Mouse (Mus musculus): ENCODE measurements around the gene Ctf1. TPM values are rescaled to one million over a fixed set of nuclear protein-coding genes. Genes with fewer than 3 reads are reported as not detected.

Gene Ctf1
- polyA plus RNA-seq (2012; rRNA removed) = 6.2 and 6.4 TPM in 2 replicates

DNA sequence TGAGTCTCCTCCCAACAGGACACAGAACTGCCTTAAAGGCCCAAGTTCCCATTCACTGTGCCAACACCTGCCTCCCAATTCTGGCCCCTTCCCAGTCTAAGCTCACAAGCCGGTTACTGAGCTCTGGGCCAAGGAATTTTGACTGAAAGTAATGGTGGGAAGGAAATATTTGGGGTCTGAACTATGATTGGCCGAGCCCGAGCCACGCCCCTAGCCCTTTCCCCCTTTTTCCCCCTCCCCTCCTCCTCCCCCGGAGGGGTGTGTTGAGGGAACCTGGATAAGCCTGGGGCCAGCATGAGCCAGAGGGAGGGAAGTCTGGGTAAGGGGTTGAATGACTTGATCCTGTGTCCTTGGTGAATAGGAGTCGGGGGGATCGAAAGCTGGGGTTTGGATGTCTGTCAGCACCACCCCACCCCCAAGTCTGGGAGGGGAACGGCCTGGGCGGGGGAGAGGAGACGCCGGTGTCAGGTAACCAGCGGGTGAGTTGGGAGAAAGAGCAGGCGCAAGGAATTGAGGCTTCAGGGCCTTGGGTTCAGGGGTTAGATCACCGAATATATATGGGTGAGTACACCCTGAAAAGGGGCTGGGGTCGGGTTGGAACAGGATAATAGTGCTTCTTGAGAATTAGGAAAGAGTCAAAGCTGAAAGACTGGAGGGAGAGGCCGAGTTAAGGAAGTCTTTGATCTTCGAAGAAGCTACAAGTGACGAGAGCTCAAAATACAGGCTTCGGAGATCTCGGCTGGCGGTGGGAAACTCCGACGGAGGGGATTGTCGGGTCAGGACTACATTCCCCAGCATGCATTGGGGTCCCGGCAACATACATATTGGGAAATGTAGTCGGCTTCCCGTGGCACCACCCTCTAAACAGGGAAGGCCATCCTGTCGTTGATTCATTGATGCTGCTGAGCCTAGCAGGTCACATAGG lies at the start of gene Ctf1:
TSS of gene Ctf1 (plus strand) at position 276 of the 925 bp plus-strand sequence.

DNA sequence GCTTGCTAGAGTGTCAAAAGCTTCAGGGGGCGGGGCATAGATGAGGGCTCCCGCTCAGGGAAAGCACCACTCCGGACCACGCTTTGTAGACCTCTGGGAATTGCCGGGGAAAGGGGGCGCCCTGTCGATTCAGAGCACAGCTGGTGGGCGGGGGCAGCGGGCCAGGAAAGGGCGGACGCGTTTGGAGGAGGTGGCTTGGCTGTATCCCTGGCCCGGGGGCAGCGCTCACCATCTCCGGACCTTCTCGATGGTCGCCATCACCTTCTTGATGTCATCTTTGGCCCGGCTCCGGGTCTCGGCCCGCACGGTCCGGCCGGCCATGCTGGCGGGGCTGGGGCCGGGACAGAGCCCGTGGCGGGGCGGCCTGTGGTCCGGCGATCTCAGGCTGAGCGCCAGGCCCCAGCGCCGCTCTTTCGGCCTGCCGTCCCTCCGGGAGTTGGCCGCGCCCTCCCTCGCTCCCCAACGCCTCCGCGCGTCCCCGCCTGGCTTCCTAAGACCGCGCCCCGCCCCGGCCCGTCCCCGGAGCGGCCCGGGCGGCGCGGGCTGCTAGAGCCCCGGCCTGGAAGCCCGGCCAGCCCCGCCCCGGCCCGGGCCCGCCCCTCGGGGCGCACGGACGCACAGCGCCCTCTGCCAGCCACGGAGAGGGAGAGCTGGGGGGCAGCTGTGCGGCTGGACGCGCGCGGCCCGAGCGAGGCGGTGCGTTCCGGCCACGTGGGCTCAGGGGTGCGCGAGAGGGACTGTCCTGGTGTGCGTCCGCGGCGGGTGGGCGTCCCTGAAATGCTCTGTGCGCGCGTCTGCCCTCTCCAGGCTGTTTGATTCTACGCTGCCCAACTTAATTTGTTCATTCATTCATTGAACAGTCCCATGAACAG lies 4.1 kb upstream of the Ctf1 start, which contains the start of gene Bcl7c:
TSS of gene Bcl7c (minus strand) at position 727 of the 872 bp plus-strand sequence.

DNA sequence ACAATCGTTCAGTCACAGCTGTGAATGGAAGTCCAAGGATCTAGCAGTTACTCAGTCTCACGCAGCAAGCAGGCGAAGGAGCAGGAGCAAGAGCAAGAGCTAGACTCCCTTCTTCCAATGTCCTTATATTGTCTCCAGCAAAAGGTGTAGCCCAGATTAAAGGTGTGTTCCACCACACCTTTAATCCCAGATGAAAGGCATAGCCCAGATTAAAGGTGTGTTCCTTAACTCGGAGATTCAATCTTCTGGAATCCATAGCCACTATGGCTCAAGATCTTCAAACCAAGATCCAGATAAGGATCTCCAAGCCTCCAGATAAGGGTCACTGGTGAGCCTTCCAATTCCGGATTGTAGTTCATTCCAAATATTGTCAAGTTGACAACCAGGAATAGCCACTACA lies 19.5 kb downstream of the Ctf1 start, which contains the start of gene Ctf2:
TSS of gene Ctf2 (minus strand) at position 101 of the 400 bp plus-strand sequence.

DNA sequence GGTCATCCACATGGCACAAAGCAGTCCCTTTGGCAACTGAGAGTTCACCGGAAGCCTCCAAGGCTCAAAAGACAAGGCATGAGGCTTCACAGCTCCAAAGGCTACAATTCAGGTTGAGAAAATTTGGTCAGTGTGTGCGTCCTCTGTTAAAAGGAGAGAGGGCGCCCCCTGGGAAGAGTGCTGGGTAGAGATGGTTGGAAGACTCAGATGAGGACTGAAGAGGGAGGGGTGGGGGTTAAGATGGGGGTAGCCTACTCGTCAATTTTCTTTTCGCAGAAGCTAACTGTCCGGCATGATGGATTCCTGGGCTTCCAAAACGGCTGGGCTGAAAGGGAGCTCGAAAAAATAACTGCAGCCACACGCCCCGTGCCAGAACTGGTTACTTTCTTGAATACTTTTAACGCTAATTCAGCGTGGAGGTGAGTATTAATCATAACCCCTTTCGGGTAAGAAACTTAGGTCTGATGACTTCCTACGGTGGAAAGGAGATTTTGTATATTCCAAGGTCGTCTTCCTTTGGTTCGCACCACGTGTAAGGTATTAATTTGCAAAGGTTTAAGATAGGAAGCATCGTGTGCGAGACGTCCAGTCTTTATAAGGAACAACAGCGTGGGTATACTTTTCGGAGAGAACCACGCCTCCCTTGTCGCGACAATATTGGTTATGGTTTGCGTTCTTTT lies 32.0 kb downstream of the Ctf1 start, which contains the start of gene Fbxl19:
TSS of gene Fbxl19 (plus strand) at position 178 of the 680 bp plus-strand sequence.

Other genes with a start within 250 kb of the Ctf1 start
- gene Fbrs, start 233.5 kb upstream of the Ctf1 start, polyA plus RNA-seq (2012; rRNA removed) = 6.4 and 7.1 TPM in 2 replicates
- 2.5 and 2.8 TPM in 2 replicates for gene Srcap, start 200.8 kb upstream of the Ctf1 start, polyA plus RNA-seq (2012; rRNA removed)
- 3.5 and 5.2 TPM in 2 replicates for gene Gm42715, start 193.2 kb upstream of the Ctf1 start, polyA plus RNA-seq (2012; rRNA removed)
- gene Tmem265, start 151.3 kb upstream of the Ctf1 start, polyA plus RNA-seq (2012; rRNA removed) = 0.68 and 0.78 TPM in 2 replicates
- 28.4 and 35.4 TPM in 2 replicates for gene Phkg2, start 139.4 kb upstream of the Ctf1 start, polyA plus RNA-seq (2012; rRNA removed)
- gene Ccdc189, start 124.1 kb upstream of the Ctf1 start, polyA plus RNA-seq (2012; rRNA removed) = 3.1 and 4.4 TPM in 2 replicates
- 12.6 and 15.5 TPM in 2 replicates for gene Rnf40, start 124.0 kb upstream of the Ctf1 start, polyA plus RNA-seq (2012; rRNA removed)
- 3.4 and 4.5 TPM in 2 replicates for gene Zfp629, start 96.9 kb upstream of the Ctf1 start, polyA plus RNA-seq (2012; rRNA removed)
- 12.7 and 12.9 TPM in 2 replicates for gene Bcl7c, start 3.8 kb upstream of the Ctf1 start, polyA plus RNA-seq (2012; rRNA removed)
- gene Ctf2, start 19.4 kb downstream of the Ctf1 start, polyA plus RNA-seq (2012; rRNA removed) = not detected in 2 replicates
- 5.1 and 5.4 TPM in 2 replicates for gene Fbxl19, start 31.8 kb downstream of the Ctf1 start, polyA plus RNA-seq (2012; rRNA removed)
- 11.4 and 12.1 TPM in 2 replicates for gene Orai3, start 57.1 kb downstream of the Ctf1 start, polyA plus RNA-seq (2012; rRNA removed)
- 3.8 and 4.8 TPM in 2 replicates for gene Setd1a, start 63.9 kb downstream of the Ctf1 start, polyA plus RNA-seq (2012; rRNA removed)
- 0.12 TPM in 1 of 2 replicates, not detected in the other for gene Gm49388, start 72.9 kb downstream of the Ctf1 start, polyA plus RNA-seq (2012; rRNA removed)
- gene Hsd3b7, start 87.9 kb downstream of the Ctf1 start, polyA plus RNA-seq (2012; rRNA removed) = 228 and 255 TPM in 2 replicates
- gene Stx4a, start 111.6 kb downstream of the Ctf1 start, polyA plus RNA-seq (2012; rRNA removed) = 39.6 and 41.1 TPM in 2 replicates
- 2.5 and 2.9 TPM in 2 replicates for gene Stx1b, start 111.8 kb downstream of the Ctf1 start, polyA plus RNA-seq (2012; rRNA removed)
- 5.3 and 5.5 TPM in 2 replicates for gene Zfp646, start 163.5 kb downstream of the Ctf1 start, polyA plus RNA-seq (2012; rRNA removed)
- gene Zfp668, start 164.1 kb downstream of the Ctf1 start, polyA plus RNA-seq (2012; rRNA removed) = 1.7 and 1.9 TPM in 2 replicates
- 1.8 and 1.9 TPM in 2 replicates for gene Prss53, start 178.2 kb downstream of the Ctf1 start, polyA plus RNA-seq (2012; rRNA removed)
- gene Gm21974, start 182.7 kb downstream of the Ctf1 start, polyA plus RNA-seq (2012; rRNA removed) = not detected in 2 replicates
- gene Vkorc1, start 182.9 kb downstream of the Ctf1 start, polyA plus RNA-seq (2012; rRNA removed) = 384 and 432 TPM in 2 replicates
- gene Bckdk, start 191.3 kb downstream of the Ctf1 start, polyA plus RNA-seq (2012; rRNA removed) = 21.6 TPM in 2 replicates
- gene Kat8, start 199.8 kb downstream of the Ctf1 start, polyA plus RNA-seq (2012; rRNA removed) = 11.1 and 11.5 TPM in 2 replicates
- 24.5 and 29.4 TPM in 2 replicates for gene Prss8, start 217.4 kb downstream of the Ctf1 start, polyA plus RNA-seq (2012; rRNA removed)
- gene Prss36, start 234.0 kb downstream of the Ctf1 start, polyA plus RNA-seq (2012; rRNA removed) = 3.5 and 4.0 TPM in 2 replicates